Mouse (Mus musculus): Measurements from ENCODE around the gene Tctex1d4. TPM values are rescaled to one million over a fixed set of nuclear protein-coding genes. Genes with fewer than 3 reads are reported as not detected.

Gene Tctex1d4
- polyA plus RNA-seq, 1 experiment from 2014 or later: 0.58 TPM

DNA sequence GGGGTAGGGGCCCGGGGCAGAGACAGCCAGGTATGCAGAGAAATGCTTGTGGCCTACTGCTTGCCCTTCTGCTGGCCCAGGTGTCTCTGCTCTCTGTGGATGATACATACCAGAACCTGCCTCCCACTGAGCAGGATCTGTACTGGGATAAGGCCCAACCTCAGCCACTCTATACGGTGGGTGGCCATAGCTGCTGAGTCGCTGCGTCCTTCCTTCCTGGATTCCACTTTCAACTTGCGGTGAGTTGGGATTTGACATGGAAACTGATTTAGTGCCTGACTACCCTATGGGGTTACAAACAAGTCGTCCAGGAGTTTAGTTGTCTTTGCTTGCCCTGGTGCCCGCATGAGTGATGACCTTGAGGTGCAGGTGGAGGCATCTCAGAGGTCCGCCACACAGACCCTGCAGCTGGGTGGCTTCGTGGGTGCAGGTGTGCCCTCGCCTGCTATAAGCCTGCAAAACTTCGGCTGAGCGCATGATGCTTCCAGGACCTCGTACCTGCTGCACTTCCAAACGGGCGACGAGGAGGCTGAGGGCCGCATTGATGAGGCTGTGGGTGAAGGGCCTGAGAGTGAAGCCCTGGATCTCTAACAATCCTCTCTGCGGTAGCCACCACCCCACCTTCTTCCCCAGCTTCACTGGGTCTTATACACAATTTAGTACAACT, 21.6 kb downstream of the Tctex1d4 start:
- TF ChIP-seq CTCF (IDR thresholded peaks at IDR 0.05; ENCODE audit: low read depth) (no peak), EP300 (optimal IDR thresholded peaks at IDR 0.05) (no peak)
- H3K4me2 ChIP-seq (replicated peaks; ENCODE audit: low read depth): no peak overlapping the region
- H3K27ac ChIP-seq (replicated peaks): no peak overlapping the region
- peaks cover 20% of the 10 kb centered on the region for H3K36me3 ChIP-seq (ENCODE audit: control insufficient read depth, insufficient read depth, low read length)
- WGBS: 68% methylated on average over 18 of the region's 18 CpGs
- DNase-seq (ENCODE audit: low spot score) (no peak), ATAC-seq (ENCODE audit: low FRiP score, low TSS enrichment) (no peak)
- no peaks in the 10 kb centered on the region; the same call in 1 of the 2 replicates for H3K4me1 ChIP-seq (replicated peaks; ENCODE audit: control insufficient read depth, insufficient read depth)
- H3K9ac ChIP-seq (ENCODE audit: low read length): no peak overlapping the region
- H3K9me3 ChIP-seq (ENCODE audit: control insufficient read depth, low read length): no peaks in the 10 kb centered on the region
- no peak overlapping the region for H3K4me3 ChIP-seq (ENCODE audit: low read depth, low read length)
- H3K27me3 ChIP-seq (ENCODE audit: control insufficient read depth, insufficient read depth, low read length): no peaks in the 10 kb centered on the region

DNA sequence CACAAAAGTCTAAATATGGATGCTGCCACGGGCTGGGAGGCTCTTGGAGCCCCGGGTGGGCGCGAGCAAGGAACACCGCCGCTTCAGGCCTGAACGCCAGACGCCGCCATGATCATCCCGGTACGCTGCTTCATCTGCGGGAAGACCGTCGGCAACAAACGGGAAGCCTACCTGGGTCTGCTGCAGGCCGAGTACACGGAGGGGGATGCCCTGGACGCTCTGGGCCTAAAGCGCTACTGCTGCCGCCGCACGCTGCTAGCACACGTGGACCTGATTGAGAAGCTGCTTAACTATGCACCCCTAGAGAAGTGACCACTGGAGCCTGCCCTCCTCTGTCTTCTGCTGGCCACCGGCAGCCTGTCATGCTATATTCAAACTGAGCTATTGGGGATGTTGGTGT, 22.2 kb downstream of the Tctex1d4 start:
- Histone ChIP-seq H3K27me3 (ENCODE audit: control insufficient read depth, insufficient read depth, low read length) (no peaks in the 10 kb centered on the region), H3K9me3 (ENCODE audit: control insufficient read depth, low read length) (no peaks in the 10 kb centered on the region), H3K4me3 (ENCODE audit: low read depth, low read length) (no peak overlapping the region), H3K4me2 (replicated peaks; ENCODE audit: low read depth) (no peak overlapping the region), H3K9ac (ENCODE audit: low read length) (no peak overlapping the region), H3K27ac (replicated peaks) (no peak overlapping the region), H3K36me3 (ENCODE audit: control insufficient read depth, insufficient read depth, low read length) (peaks cover 23% of the 10 kb centered on the region), H3K4me1 (replicated peaks; ENCODE audit: control insufficient read depth, insufficient read depth) (no peaks in the 10 kb centered on the region; the same call in 1 of the 2 replicates)
- ATAC-seq (ENCODE audit: low FRiP score, low TSS enrichment): no peak
- DNase-seq (ENCODE audit: low spot score): no peak
- WGBS: 63% methylated on average over 24 of the region's 24 CpGs
- TF ChIP-seq EP300 (optimal IDR thresholded peaks at IDR 0.05) (no peak), CTCF (IDR thresholded peaks at IDR 0.05; ENCODE audit: low read depth) (no peak)

DNA sequence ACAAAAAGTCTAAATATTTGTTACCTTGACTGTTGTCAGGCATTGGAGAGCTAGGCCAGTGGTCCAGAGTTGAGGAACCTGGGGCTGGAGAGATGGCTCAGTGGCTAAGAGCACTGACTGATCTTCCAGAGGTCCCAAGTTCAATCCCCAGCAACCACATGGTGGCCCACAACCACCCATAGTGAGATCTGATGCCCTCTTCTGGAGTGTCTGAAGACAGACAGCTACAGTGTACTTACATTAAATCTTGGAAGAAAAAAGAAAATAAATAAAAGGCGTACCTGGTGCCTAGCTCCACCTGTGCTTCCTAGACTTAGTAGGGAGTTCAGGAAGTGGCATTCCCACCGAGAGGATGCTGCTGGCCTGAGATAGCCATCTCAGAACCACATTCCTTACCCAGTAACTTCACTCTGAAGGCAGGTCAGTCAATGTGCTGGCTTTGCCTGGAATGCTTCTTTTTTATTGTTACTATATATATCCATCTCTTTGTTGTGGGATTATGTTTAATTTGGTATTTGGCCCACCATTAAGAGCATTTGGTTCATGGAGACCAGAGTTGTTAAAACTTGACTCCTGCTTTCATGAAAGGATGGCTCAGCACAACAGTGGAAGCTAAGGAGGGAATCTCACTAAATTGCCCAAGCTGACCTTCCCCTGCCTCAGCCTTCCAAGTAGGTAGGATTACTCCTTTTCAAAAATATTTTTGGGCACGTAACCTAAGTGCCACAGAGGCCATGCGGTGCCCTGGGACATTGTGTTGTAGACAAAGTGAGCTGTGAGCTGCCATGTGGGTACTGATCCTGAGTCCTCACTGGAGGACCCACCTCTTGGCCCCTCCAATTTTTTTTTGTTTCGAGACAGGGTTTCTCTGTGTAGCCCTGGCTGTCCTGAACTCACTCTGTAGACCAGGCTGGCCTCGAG, 23.0 kb downstream of the Tctex1d4 start:
- DNase-seq (ENCODE audit: low spot score) (no peak), ATAC-seq (ENCODE audit: low FRiP score, low TSS enrichment) (no peak)
- H3K9ac ChIP-seq (ENCODE audit: low read length): no peak overlapping the region
- peak; percentile 19; the same call in 1 of the 2 replicates for TF ChIP-seq CTCF (IDR thresholded peaks at IDR 0.05; ENCODE audit: low read depth)
- no peak for TF ChIP-seq EP300 (optimal IDR thresholded peaks at IDR 0.05)
- H3K4me3 ChIP-seq (ENCODE audit: low read depth, low read length): no peak overlapping the region
- peaks cover under 1% of the 10 kb centered on the region; the same call in 1 of the 2 replicates for H3K4me1 ChIP-seq (replicated peaks; ENCODE audit: control insufficient read depth, insufficient read depth)
- H3K9me3 ChIP-seq (ENCODE audit: control insufficient read depth, low read length): no peaks in the 10 kb centered on the region
- no peak overlapping the region for H3K4me2 ChIP-seq (replicated peaks; ENCODE audit: low read depth)
- H3K36me3 ChIP-seq (ENCODE audit: control insufficient read depth, insufficient read depth, low read length): peaks cover 23% of the 10 kb centered on the region
- 72% methylated on average over 6 of the region's 6 CpGs for WGBS
- no peaks in the 10 kb centered on the region for H3K27me3 ChIP-seq (ENCODE audit: control insufficient read depth, insufficient read depth, low read length)
- no peak overlapping the region for H3K27ac ChIP-seq (replicated peaks)

DNA sequence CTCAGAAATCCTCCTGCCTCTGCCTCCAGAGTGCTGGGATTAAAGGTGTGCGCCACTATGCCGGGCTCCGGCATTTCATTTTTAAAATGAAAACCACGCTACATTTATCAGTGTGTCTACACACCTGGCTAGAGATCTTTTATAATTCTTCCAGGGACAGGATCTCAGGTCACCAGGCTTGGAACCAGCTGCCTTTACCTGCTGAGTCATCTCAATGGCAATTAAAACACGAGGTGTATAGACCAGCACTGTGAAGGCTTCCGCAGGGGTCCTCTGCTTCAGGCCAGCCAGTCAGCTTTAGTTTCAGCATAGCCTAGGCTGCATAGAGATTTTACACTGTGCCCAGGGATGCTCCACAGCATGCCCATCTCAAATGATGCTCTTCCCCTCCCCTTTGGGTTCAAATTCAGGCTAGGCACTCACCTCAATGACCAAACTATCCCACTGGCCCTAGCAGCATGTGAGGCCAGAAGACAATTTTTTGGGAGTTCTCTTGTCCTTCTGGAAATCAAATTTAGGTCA, 23.7 kb downstream of the Tctex1d4 start:
- Histone ChIP-seq H3K4me3 (ENCODE audit: low read depth, low read length) (no peak overlapping the region), H3K36me3 (ENCODE audit: control insufficient read depth, insufficient read depth, low read length) (peaks cover 23% of the 10 kb centered on the region), H3K9me3 (ENCODE audit: control insufficient read depth, low read length) (no peaks in the 10 kb centered on the region), H3K27ac (replicated peaks) (no peak overlapping the region), H3K9ac (ENCODE audit: low read length) (no peak overlapping the region), H3K4me2 (replicated peaks; ENCODE audit: low read depth) (no peak overlapping the region), H3K27me3 (ENCODE audit: control insufficient read depth, insufficient read depth, low read length) (no peaks in the 10 kb centered on the region), H3K4me1 (replicated peaks; ENCODE audit: control insufficient read depth, insufficient read depth) (peaks cover 2% of the 10 kb centered on the region; the same call in 1 of the 2 replicates)
- TF ChIP-seq EP300 (optimal IDR thresholded peaks at IDR 0.05) (no peak), CTCF (IDR thresholded peaks at IDR 0.05; ENCODE audit: low read depth) (no peak)
- DNase-seq (ENCODE audit: low spot score) (no peak), ATAC-seq (ENCODE audit: low FRiP score, low TSS enrichment) (no peak)
- WGBS: 86% methylated on average over 6 of the region's 6 CpGs

DNA sequence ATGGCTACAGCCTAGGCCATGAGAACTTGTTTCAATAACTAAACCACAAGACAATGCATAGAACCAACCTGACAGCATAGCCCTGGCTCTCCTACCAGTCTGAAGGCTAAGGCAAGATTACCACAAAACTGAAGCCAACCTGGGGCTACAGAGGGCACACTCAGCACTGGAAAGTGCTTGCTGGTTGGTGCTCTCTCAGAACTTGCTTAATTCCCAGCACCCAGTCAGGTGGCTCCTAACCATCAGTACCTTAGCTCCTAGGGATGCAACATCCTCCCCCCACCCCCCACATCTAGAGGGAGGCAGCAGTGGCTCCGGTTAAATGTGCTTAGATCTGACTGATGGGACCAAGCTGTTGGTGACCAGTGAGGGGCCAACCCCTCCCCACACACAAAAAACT, 24.8 kb downstream of the Tctex1d4 start:
- no peaks in the 10 kb centered on the region for H3K27me3 ChIP-seq (ENCODE audit: control insufficient read depth, insufficient read depth, low read length)

More for the DNA sequence above, 24.8 kb downstream of the Tctex1d4 start:
- peaks cover 2% of the 10 kb centered on the region; the same call in 1 of the 2 replicates for H3K4me1 ChIP-seq (replicated peaks; ENCODE audit: control insufficient read depth, insufficient read depth)
- ATAC-seq (ENCODE audit: low FRiP score, low TSS enrichment) (no peak), DNase-seq (ENCODE audit: low spot score) (no peak)
- TF ChIP-seq CTCF (IDR thresholded peaks at IDR 0.05; ENCODE audit: low read depth): no peak
- no peak for TF ChIP-seq EP300 (optimal IDR thresholded peaks at IDR 0.05)
- WGBS: 71% methylated on average over 1 of the region's 1 CpGs
- H3K9ac ChIP-seq (ENCODE audit: low read length): no peak overlapping the region
- H3K4me3 ChIP-seq (ENCODE audit: low read depth, low read length): no peak overlapping the region
- no peaks in the 10 kb centered on the region for H3K9me3 ChIP-seq (ENCODE audit: control insufficient read depth, low read length)
- H3K27ac ChIP-seq (replicated peaks): no peak overlapping the region
- no peak overlapping the region for H3K4me2 ChIP-seq (replicated peaks; ENCODE audit: low read depth)
- H3K36me3 ChIP-seq (ENCODE audit: control insufficient read depth, insufficient read depth, low read length): peaks cover 23% of the 10 kb centered on the region

Data from stomach, postnatal 0 days (tissue).